Mouse (Mus musculus): Measurements from ENCODE around the gene Mpeg1.

Gene Mpeg1

GRCm38 (mm10) chr19:12494187-12494458 is 33.5 kb downstream of the Mpeg1 start:
- no peak for DNase-seq

GRCm38 (mm10) chr19:12494972-12495535 is 34.5 kb downstream of the Mpeg1 start:
- no peak for DNase-seq

GRCm38 (mm10) chr19:12496241-12496640 is 35.7 kb downstream of the Mpeg1 start:
- DNase-seq, result no peak

DNA sequence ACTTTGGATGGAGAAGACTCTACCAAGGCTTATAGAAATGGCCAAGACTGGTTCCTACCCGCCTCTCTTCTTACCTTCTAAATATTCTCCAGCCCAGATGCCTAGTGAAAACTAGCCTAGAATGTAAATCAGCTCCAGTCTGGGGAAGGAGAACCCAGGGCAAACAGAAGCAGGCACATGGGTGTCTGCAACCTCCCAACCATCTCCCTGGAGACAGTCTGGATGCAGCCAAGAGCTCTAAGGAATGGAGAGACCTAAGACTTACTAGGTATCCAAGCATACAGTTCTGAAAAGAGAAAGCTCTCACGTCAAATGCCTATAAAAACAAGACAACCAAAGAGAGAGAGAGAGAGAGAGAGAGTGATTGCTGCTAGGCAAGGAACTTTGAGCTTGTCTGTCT is 37.3 kb downstream of the Mpeg1 start:
- DNase-seq, result no peak

- no peak for DNase-seq
Observed at GRCm38 (mm10) chr19:12498321-12498720, 37.7 kb downstream of the Mpeg1 start.

GRCm38 (mm10) chr19:12498941-12499340 is 38.4 kb downstream of the Mpeg1 start:
- DNase-seq, result no peak

DNA sequence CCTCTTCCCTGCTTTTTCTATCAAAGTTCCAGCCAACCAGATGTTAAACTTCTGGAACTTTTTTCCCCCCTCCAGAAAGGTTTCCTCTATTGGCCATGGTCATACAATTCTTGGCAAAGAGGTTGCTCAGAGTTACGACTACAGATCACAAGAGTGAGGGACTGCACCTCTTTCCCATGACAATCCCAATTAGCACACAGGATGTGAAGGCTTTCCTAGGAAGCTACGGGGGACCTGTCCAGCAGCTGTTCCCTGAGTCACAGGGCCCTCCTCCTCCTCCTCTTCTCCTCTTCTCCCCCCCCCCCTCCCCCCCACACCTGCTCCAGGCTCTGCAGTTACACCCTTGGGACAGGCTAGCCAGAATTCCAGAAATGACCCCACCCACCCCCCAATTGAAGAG is 38.9 kb downstream of the Mpeg1 start:
- no peak for DNase-seq

- DNase-seq, result no peak
Observed at GRCm38 (mm10) chr19:12500124-12500523, 39.5 kb downstream of the Mpeg1 start.

DNA sequence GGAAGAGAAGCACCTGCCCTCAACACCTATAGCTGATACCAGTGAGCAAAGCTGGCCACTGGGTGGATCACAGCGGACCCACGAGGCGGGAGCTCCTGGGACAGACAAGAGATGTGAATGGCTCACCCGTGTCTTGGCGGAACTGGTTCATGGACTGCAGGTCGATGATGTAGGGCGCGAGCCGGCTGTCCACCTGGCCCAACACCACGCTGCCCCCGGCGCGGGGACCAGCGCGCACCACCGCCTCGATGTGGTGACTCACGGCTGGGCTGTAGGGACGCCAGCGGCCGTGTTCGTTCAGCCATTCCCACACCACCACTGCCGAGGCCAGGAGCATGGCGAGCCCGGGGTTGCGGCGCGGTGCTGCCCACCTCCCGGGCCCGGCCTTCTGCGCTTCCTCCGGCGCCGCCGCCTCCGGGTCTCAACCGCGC is 40.3 kb downstream of the Mpeg1 start:
- DNase-seq, result peak; percentile 57

DNA sequence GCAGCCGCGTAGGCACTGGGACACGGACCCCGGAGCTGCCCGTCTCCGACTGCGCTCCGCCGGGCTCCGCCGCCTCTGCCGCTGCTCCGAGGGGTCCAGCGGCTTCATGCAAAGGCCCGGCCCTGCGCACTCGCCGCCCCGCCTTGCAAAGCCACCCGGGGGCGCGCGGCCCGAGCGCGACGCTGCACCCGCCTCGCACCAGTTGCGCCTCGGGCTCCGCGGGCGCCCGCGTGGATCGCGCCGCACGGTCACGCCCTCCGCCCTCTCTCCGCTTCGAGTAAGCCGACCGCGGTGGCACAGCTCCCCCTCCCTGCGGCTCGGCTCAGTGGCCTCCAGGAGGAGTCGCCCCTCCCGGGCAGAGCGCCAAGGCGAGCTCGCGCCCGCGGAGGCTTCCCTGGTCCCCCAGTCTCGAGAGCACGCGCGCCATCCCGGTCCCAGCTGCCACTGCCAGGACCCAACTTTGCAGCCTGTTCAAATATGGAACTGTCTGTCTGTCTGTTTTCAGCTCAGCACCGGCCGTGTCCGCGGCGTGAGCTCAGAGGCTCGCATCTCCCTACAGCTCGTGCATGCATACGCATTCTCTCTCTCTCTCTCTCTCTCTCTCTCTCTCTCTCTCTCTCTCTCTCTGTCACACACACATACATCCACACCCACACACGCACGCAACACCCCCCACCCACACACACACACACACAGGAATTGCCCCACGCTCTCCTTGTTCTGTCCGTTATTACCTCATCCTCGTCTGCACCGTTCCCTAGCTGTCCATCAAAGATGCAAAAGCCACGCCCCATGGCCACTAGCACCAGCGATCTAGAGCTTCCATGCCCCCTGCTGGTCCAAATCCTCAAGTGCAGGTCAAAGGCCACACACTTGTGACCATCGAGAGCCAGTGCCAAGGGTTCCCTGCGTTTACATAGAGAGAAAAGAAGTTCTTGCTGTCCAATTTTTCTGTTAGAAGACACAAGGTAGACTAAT is 41.1 kb downstream of the Mpeg1 start, which contains the start of gene Dtx4:
Gene Dtx4, minus strand, starts transcription at position 85 of the 978 bp plus-strand sequence.
- DNase-seq, result peak; percentile 97

DNA sequence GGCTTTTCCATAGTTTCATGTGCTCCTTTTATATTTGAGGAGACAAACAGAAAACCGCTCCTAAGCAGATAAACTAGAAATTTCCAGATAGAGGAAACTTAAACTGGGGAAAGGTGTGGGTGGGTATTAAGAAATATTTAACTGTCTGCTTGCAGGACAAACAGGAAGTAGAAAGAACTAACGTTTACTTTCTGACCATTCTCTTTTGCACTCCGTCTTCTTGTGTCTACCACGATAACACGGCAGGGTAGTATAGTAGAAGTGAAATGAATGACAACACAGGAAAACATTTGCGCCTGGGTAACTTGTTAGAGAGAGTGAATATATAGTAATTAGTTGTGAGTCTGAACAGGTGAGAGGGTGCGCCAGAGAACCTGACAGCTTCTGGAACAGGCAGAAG is 42.2 kb downstream of the Mpeg1 start:
- no peak for DNase-seq

DNA sequence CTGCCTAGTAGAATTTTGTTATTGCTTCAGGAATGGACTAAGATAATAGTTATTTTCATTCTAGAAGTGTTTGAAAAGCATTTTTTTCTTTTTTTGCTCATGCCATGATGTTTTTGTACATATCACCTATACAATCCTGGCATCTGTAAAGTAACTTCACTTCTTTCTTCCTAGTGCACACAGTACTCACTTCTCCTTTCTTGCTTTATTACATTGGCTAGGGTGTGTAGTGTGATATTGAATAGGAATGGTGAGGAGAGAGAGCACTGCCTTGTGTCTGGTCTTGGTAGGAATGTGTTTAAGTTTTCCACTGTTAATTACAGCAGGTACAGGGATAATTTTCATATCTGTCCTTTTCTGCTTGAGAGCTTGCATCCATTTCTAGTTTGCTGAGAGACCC is 54.0 kb downstream of the Mpeg1 start:
- DNase-seq, result no peak

Measured in kidney, adult 18-20 months (tissue).